Mouse (Mus musculus): Measurements from ENCODE around the gene Ifnk. TPM values are rescaled to one million over a fixed set of nuclear protein-coding genes. Genes with fewer than 3 reads are reported as not detected.

Gene Ifnk
- polyA plus RNA-seq, 1 experiment from 2014 or later, result 0.56 TPM

DNA sequence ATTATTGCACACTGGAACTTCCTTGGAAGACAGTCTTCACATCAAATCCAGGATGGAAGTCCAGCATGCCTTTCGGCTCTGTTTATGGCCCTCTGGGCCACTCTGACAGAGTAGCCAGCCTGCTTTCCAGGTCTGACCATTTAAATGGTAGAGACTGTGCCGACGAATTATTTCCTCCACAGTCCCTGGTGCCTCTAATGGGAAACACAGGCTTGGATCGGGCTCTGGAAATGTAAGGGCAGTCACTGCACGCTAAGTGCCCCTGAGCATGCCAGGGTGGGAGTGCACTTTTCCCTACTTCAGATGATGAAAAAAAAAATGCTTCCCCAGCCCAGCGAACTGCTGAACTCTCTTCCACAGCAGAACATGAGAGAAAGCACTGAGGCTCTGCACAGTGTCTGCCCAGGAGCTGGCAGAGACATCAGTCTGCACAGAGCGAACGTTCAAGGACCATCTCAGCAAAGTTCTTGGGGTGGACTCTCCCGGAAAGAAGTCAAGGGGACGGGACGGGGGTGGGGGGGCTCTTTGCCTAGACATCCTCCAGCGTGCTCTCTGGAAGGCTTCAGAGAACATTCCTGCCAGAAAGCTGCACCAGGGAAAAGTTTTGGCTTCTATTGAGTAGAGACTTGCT lies 8.3 kb upstream of the Ifnk start:
- Histone ChIP-seq H3K27ac (ENCODE audit: low read depth, low read length) (no peak overlapping the region), H3K4me2 (ENCODE audit: low read depth, low read length, severe bottlenecking) (no peak overlapping the region), H3K27me3 (ENCODE audit: control insufficient read depth, insufficient read depth, low read length) (no peaks in the 10 kb centered on the region), H3K9me3 (ENCODE audit: control insufficient read depth, low read length) (no peaks in the 10 kb centered on the region), H3K4me3 (ENCODE audit: low read depth, low read length) (no peak overlapping the region), H3K36me3 (ENCODE audit: control insufficient read depth, insufficient read depth, low read length) (no peaks in the 10 kb centered on the region), H3K9ac (ENCODE audit: low read length) (no peak overlapping the region), H3K4me1 (replicated peaks; ENCODE audit: control insufficient read depth, insufficient read depth, low read length) (no peaks in the 10 kb centered on the region)
- DNase-seq (ENCODE audit: low spot score) (peak; percentile 33), ATAC-seq (replicated peaks; ENCODE audit: low FRiP score) (no peak)
- WGBS, result 82% methylated on average over 12 of the region's 12 CpGs

GRCm38 (mm10) chr4:35145726-35146125 lies 6.1 kb upstream of the Ifnk start:
- H3K4me1 ChIP-seq (replicated peaks; ENCODE audit: control insufficient read depth, insufficient read depth, low read length), result no peaks in the 10 kb centered on the region
- no peaks in the 10 kb centered on the region for H3K9me3 ChIP-seq (ENCODE audit: control insufficient read depth, low read length)
- H3K9ac ChIP-seq (ENCODE audit: low read length), result no peak overlapping the region
- no peak overlapping the region for H3K4me2 ChIP-seq (ENCODE audit: low read depth, low read length, severe bottlenecking)
- no peaks in the 10 kb centered on the region for H3K36me3 ChIP-seq (ENCODE audit: control insufficient read depth, insufficient read depth, low read length)
- no peak overlapping the region for H3K4me3 ChIP-seq (ENCODE audit: low read depth, low read length)
- H3K27me3 ChIP-seq (ENCODE audit: control insufficient read depth, insufficient read depth, low read length), result no peaks in the 10 kb centered on the region
- 89% methylated on average over 10 of the region's 10 CpGs for WGBS
- no peak for ATAC-seq (replicated peaks; ENCODE audit: low FRiP score)
- DNase-seq (ENCODE audit: low spot score), result no peak
- no peak overlapping the region for H3K27ac ChIP-seq (ENCODE audit: low read depth, low read length)

DNA sequence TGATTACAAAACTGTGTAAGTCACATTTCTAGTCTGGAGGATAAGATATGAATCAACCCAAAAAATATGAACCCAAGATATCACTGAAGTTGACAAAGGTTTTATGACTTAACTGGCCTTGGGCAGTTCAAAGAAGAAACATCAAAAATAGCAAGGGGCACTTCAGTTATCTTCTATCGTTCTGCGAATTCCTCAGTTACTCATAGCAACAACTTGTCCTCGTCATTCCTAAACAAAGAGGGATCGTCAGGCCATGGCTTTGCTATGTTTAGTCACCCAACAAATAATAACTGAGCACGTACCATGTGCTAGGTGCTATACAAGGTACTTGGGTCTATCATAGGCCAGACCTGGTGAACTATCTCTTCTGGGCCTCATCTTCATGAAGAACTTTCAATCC lies 5.3 kb upstream of the Ifnk start:
- Histone ChIP-seq H3K27me3 (ENCODE audit: control insufficient read depth, insufficient read depth, low read length) (no peaks in the 10 kb centered on the region), H3K9me3 (ENCODE audit: control insufficient read depth, low read length) (no peaks in the 10 kb centered on the region), H3K36me3 (ENCODE audit: control insufficient read depth, insufficient read depth, low read length) (no peaks in the 10 kb centered on the region), H3K27ac (ENCODE audit: low read depth, low read length) (no peak overlapping the region), H3K4me2 (ENCODE audit: low read depth, low read length, severe bottlenecking) (no peak overlapping the region), H3K9ac (ENCODE audit: low read length) (no peak overlapping the region), H3K4me1 (replicated peaks; ENCODE audit: control insufficient read depth, insufficient read depth, low read length) (no peaks in the 10 kb centered on the region), H3K4me3 (ENCODE audit: low read depth, low read length) (no peak overlapping the region)
- WGBS, result 94% methylated on average over 5 of the region's 5 CpGs
- ATAC-seq (replicated peaks; ENCODE audit: low FRiP score) (no peak), DNase-seq (ENCODE audit: low spot score) (no peak)

DNA sequence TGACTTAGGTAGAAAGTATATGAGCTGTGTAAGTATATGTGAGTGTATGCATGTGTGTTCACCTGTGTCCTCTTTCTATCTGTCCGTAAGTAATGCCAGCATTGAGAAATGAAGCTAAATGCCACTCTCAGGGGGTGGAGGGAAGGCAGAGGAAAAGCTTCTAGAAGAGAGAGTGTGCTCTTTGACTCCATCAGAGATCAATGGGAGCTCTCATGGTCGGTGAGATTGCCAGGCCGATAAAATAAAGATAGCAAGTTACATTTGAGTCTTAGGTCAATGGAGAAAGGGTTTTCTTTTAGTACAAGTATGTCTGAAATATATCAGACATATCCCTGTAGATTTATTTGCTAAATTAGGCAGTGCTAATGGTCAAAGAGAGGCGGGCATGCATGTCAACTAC lies 3.5 kb upstream of the Ifnk start:
- Histone ChIP-seq H3K4me1 (replicated peaks; ENCODE audit: control insufficient read depth, insufficient read depth, low read length) (no peaks in the 10 kb centered on the region), H3K4me3 (ENCODE audit: low read depth, low read length) (no peak overlapping the region), H3K9ac (ENCODE audit: low read length) (no peak overlapping the region), H3K27me3 (ENCODE audit: control insufficient read depth, insufficient read depth, low read length) (no peaks in the 10 kb centered on the region), H3K9me3 (ENCODE audit: control insufficient read depth, low read length) (no peaks in the 10 kb centered on the region), H3K27ac (ENCODE audit: low read depth, low read length) (no peak overlapping the region), H3K36me3 (ENCODE audit: control insufficient read depth, insufficient read depth, low read length) (no peaks in the 10 kb centered on the region), H3K4me2 (ENCODE audit: low read depth, low read length, severe bottlenecking) (no peak overlapping the region)
- ATAC-seq (replicated peaks; ENCODE audit: low FRiP score) (no peak), DNase-seq (ENCODE audit: low spot score) (no peak)
- WGBS, result 92% methylated on average over 4 of the region's 4 CpGs

DNA sequence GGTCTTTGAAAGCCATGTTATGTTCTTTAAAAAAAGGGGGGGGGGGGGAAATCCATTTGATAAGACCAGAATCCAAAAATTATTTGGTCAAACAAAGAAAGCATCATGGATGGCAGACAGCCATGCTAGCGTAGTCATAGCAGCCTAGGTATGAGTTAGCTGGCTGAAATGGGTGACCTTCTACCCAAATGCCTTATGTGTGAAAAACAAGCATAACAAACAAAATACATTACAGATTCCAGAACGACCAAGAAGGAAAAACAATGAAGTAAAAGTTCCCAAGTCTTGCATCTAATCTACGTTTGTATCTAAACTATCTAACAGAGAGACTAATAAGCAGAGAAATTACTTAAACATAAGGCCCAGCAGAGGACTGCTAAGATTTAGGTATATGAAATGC lies 1.1 kb upstream of the Ifnk start:
- DNase-seq (ENCODE audit: low spot score) (no peak), ATAC-seq (replicated peaks; ENCODE audit: low FRiP score) (no peak)
- no peak overlapping the region for H3K9ac ChIP-seq (ENCODE audit: low read length)
- no peak overlapping the region for H3K27ac ChIP-seq (ENCODE audit: low read depth, low read length)
- no peaks in the 10 kb centered on the region for H3K36me3 ChIP-seq (ENCODE audit: control insufficient read depth, insufficient read depth, low read length)
- H3K4me2 ChIP-seq (ENCODE audit: low read depth, low read length, severe bottlenecking), result no peak overlapping the region
- H3K27me3 ChIP-seq (ENCODE audit: control insufficient read depth, insufficient read depth, low read length), result no peaks in the 10 kb centered on the region
- H3K4me3 ChIP-seq (ENCODE audit: low read depth, low read length), result no peak overlapping the region
- 91% methylated on average over 3 of the region's 3 CpGs for whole genome bisulfite sequencing
- no peaks in the 10 kb centered on the region for H3K4me1 ChIP-seq (replicated peaks; ENCODE audit: control insufficient read depth, insufficient read depth, low read length)
- H3K9me3 ChIP-seq (ENCODE audit: control insufficient read depth, low read length), result no peaks in the 10 kb centered on the region

GRCm38 (mm10) chr4:35154051-35154450 lies 2.2 kb downstream of the Ifnk start:
- Histone ChIP-seq H3K4me2 (ENCODE audit: low read depth, low read length, severe bottlenecking) (no peak overlapping the region), H3K9ac (ENCODE audit: low read length) (no peak overlapping the region), H3K9me3 (ENCODE audit: control insufficient read depth, low read length) (no peaks in the 10 kb centered on the region), H3K4me3 (ENCODE audit: low read depth, low read length) (no peak overlapping the region), H3K4me1 (replicated peaks; ENCODE audit: control insufficient read depth, insufficient read depth, low read length) (no peaks in the 10 kb centered on the region; the same call in 1 of the 2 replicates), H3K27me3 (ENCODE audit: control insufficient read depth, insufficient read depth, low read length) (no peaks in the 10 kb centered on the region), H3K36me3 (ENCODE audit: control insufficient read depth, insufficient read depth, low read length) (no peaks in the 10 kb centered on the region), H3K27ac (ENCODE audit: low read depth, low read length) (no peak overlapping the region)
- peak; percentile 37 for DNase-seq (ENCODE audit: low spot score)
- 40% methylated on average over 3 of the region's 3 CpGs for WGBS
- ATAC-seq (replicated peaks; ENCODE audit: low FRiP score), result no peak

GRCm38 (mm10) chr4:35155132-35155922 lies 3.5 kb downstream of the Ifnk start:
- H3K27ac ChIP-seq (ENCODE audit: low read depth, low read length), result peak overlapping the region; percentile 78; the same call in 1 of the 2 replicates
- DNase-seq (ENCODE audit: low spot score), result peak; percentile 75
- peak overlapping the region; percentile 85 for H3K4me2 ChIP-seq (ENCODE audit: low read depth, low read length, severe bottlenecking)
- H3K9me3 ChIP-seq (ENCODE audit: control insufficient read depth, low read length), result no peaks in the 10 kb centered on the region
- peak overlapping the region; percentile 83 for H3K9ac ChIP-seq (ENCODE audit: low read length)
- 24% methylated on average over 20 of the region's 20 CpGs for WGBS
- no peaks in the 10 kb centered on the region for H3K36me3 ChIP-seq (ENCODE audit: control insufficient read depth, insufficient read depth, low read length)
- H3K4me1 ChIP-seq (replicated peaks; ENCODE audit: control insufficient read depth, insufficient read depth, low read length), result no peaks in the 10 kb centered on the region; the same call in 1 of the 2 replicates
- no peaks in the 10 kb centered on the region for H3K27me3 ChIP-seq (ENCODE audit: control insufficient read depth, insufficient read depth, low read length)
- ATAC-seq (replicated peaks; ENCODE audit: low FRiP score), result no peak; the same call in 1 of the 2 replicates
- peak overlapping the region; percentile 60 for H3K4me3 ChIP-seq (ENCODE audit: low read depth, low read length)

GRCm38 (mm10) chr4:35156149-35156611 lies 4.3 kb downstream of the Ifnk start:
- Histone ChIP-seq H3K27me3 (ENCODE audit: control insufficient read depth, insufficient read depth, low read length) (no peaks in the 10 kb centered on the region), H3K36me3 (ENCODE audit: control insufficient read depth, insufficient read depth, low read length) (no peaks in the 10 kb centered on the region), H3K4me1 (replicated peaks; ENCODE audit: control insufficient read depth, insufficient read depth, low read length) (no peaks in the 10 kb centered on the region; the same call in 1 of the 2 replicates), H3K9me3 (ENCODE audit: control insufficient read depth, low read length) (no peaks in the 10 kb centered on the region), H3K4me2 (ENCODE audit: low read depth, low read length, severe bottlenecking) (peak overlapping the region; percentile 85), H3K4me3 (ENCODE audit: low read depth, low read length) (peak overlapping the region; percentile 60), H3K27ac (ENCODE audit: low read depth, low read length) (peak overlapping the region; percentile 78), H3K9ac (ENCODE audit: low read length) (peak overlapping the region; percentile 83)
- DNase-seq (ENCODE audit: low spot score), result peak; percentile 85
- ATAC-seq (replicated peaks; ENCODE audit: low FRiP score), result peak; percentile 88
- under 1% methylated on average over 26 of the region's 26 CpGs for WGBS
